Comparison of ENCODE assay signal across 24 mouse cellular contexts in the genomic region with DNA sequence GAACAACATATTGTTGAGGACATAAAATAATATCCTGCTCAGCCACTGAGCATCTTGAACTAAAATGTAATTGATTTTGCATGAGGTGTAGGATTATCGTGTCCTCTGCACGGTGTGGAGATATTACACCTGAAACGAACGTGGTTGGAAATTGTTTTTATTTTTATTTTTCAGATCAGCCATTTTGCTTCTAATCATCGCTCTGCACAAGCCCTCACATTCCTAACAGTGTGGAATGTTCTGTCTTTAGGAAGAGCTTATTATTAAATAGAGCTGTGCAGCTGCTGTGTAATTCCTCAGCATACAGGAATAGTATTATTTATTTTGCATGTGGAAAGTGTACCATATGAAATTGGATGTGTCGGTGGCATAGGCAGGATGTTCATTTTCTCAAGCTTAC.
DNase-seq lines count a peak whose midpoint lies in the region; ATAC-seq lines count a peak whose summit lies in the region.
"Had no signal": no experiment of that assay in that cellular context is flagged by ENCODE, and none has a peak within 500 bp of the region (broad histone marks: within the 10 kb centered on the region; RNA-seq: fewer than 3 reads in every experiment).

No protein-coding gene starts in this region.

- no peak for DNase-seq in forebrain, embryonic 14.5 days (ENCODE audit: low spot score)
- no peak for DNase-seq in forebrain, embryonic 10.5 days (ENCODE audit: extremely low spot score, low spot score)
- DNase-seq in midbrain, embryonic 10.5 days (ENCODE audit: low spot score) = no peak
- DNase-seq in adrenal gland, adult 18-20 months (ENCODE audit: low spot score in 2 of 2) = no peak
- DNase-seq: adrenal gland, postnatal 25 days; cerebellum, adult 11-12 months; cerebellum, postnatal 10 days; gastrocnemius, postnatal 10 days; heart, postnatal 14 days; kidney, postnatal 14 days; layer of hippocampus, adult 9-11 months; right cerebral cortex, postnatal 4 days; thymus, adult 18-20 months; thymus, postnatal 4 days had no signal

- 0 out of 2 replicates have a peak, but pooled peaks have one; percentile 17 for ATAC-seq in forebrain, embryonic 14.5 days
- 0 out of 2 replicates have a peak, but pooled peaks have one; percentile 31 for ATAC-seq in midbrain, embryonic 13.5 days
- 0 out of 2 replicates have a peak, but pooled peaks have one; percentile 35 for ATAC-seq in limb, embryonic 15.5 days (ENCODE audit: insufficient number of reproducible peaks, low FRiP score, low TSS enrichment, low read depth)
- peak; percentile 62; the same call in 1 of the 2 replicates for ATAC-seq in neural tube, embryonic 15.5 days (ENCODE audit: low FRiP score)
- ATAC-seq: intestine, postnatal 0 days; Patski had no signal

- no peaks in the 10 kb centered on the region for H3K9me3 ChIP-seq in forebrain, embryonic 14.5 days (replicated peaks; ENCODE audit: control insufficient read depth, low read length)
- H3K9me3 ChIP-seq in forebrain, embryonic 10.5 days = no peaks in the 10 kb centered on the region
- H3K9me3 ChIP-seq in midbrain, embryonic 13.5 days = no peaks in the 10 kb centered on the region
- no peaks in the 10 kb centered on the region for H3K9me3 ChIP-seq in midbrain, embryonic 10.5 days (replicated peaks)
- no peaks in the 10 kb centered on the region for H3K9me3 ChIP-seq in limb, embryonic 15.5 days
- H3K9me3 ChIP-seq in neural tube, embryonic 15.5 days (replicated peaks) = no peaks in the 10 kb centered on the region
- H3K9me3 ChIP-seq: embryonic facial prominence, embryonic 13.5 days; hindbrain, embryonic 10.5 days; lung, embryonic 15.5 days had no signal

- no peak overlapping the region for H3K27ac ChIP-seq in forebrain, embryonic 14.5 days (ENCODE audit: low read depth, low read length)
- no peak overlapping the region for H3K27ac ChIP-seq in forebrain, embryonic 10.5 days
- peak overlapping the region; percentile 60; the same call in 1 of the 2 replicates for H3K27ac ChIP-seq in midbrain, embryonic 13.5 days
- no peak overlapping the region for H3K27ac ChIP-seq in midbrain, embryonic 10.5 days (replicated peaks)
- no peak overlapping the region; the same call in 1 of the 2 replicates for H3K27ac ChIP-seq in limb, embryonic 15.5 days
- peak overlapping the region; percentile 48 for H3K27ac ChIP-seq in neural tube, embryonic 15.5 days (replicated peaks)
- H3K27ac ChIP-seq: embryonic facial prominence, embryonic 13.5 days; hindbrain, embryonic 10.5 days; lung, embryonic 15.5 days; stomach, postnatal 0 days had no signal

- no peaks in the 10 kb centered on the region for H3K36me3 ChIP-seq in forebrain, embryonic 14.5 days (ENCODE audit: control insufficient read depth, insufficient read depth, low read length)
- no peaks in the 10 kb centered on the region for H3K36me3 ChIP-seq in forebrain, embryonic 10.5 days (replicated peaks)
- H3K36me3 ChIP-seq in midbrain, embryonic 13.5 days = no peaks in the 10 kb centered on the region
- H3K36me3 ChIP-seq in midbrain, embryonic 10.5 days = no peaks in the 10 kb centered on the region
- H3K36me3 ChIP-seq in limb, embryonic 15.5 days = no peaks in the 10 kb centered on the region
- no peaks in the 10 kb centered on the region for H3K36me3 ChIP-seq in neural tube, embryonic 15.5 days
- H3K36me3 ChIP-seq: embryonic facial prominence, embryonic 13.5 days; hindbrain, embryonic 10.5 days; lung, embryonic 15.5 days had no signal

- H3K27me3 ChIP-seq in forebrain, embryonic 14.5 days (replicated peaks; ENCODE audit: control insufficient read depth, insufficient read depth, low read length) = no peaks in the 10 kb centered on the region
- peaks cover 4% of the 10 kb centered on the region; the same call in 1 of the 2 replicates for H3K27me3 ChIP-seq in forebrain, embryonic 10.5 days (ENCODE audit: poor library complexity, severe bottlenecking)
- peaks cover 11% of the 10 kb centered on the region for H3K27me3 ChIP-seq in midbrain, embryonic 13.5 days
- peaks cover 18% of the 10 kb centered on the region; the same call in 1 of the 2 replicates for H3K27me3 ChIP-seq in midbrain, embryonic 10.5 days (ENCODE audit: low read depth, poor library complexity, severe bottlenecking)
- no peaks in the 10 kb centered on the region for H3K27me3 ChIP-seq in limb, embryonic 15.5 days
- no peaks in the 10 kb centered on the region for H3K27me3 ChIP-seq in neural tube, embryonic 15.5 days (replicated peaks)
- H3K27me3 ChIP-seq: embryonic facial prominence, embryonic 13.5 days; lung, embryonic 15.5 days; Patski had no signal

- H3K4me3 ChIP-seq in forebrain, embryonic 14.5 days (ENCODE audit: low read depth, low read length) = no peak overlapping the region
- no peak overlapping the region for H3K4me3 ChIP-seq in forebrain, embryonic 10.5 days
- H3K4me3 ChIP-seq in midbrain, embryonic 13.5 days (replicated peaks) = no peak overlapping the region
- H3K4me3 ChIP-seq in midbrain, embryonic 10.5 days = no peak overlapping the region
- no peak overlapping the region for H3K4me3 ChIP-seq in limb, embryonic 15.5 days
- no peak overlapping the region for H3K4me3 ChIP-seq in neural tube, embryonic 15.5 days (replicated peaks)
- H3K4me3 ChIP-seq: embryonic facial prominence, embryonic 13.5 days; hindbrain, embryonic 10.5 days; lung, embryonic 15.5 days had no signal

- no peak overlapping the region for H3K4me2 ChIP-seq in forebrain, embryonic 14.5 days (ENCODE audit: low read length)
- no peak overlapping the region for H3K4me2 ChIP-seq in midbrain, embryonic 13.5 days (replicated peaks)
- no peak overlapping the region for H3K4me2 ChIP-seq in limb, embryonic 15.5 days
- H3K4me2 ChIP-seq in neural tube, embryonic 15.5 days = no peak overlapping the region
- H3K4me2 ChIP-seq: embryonic facial prominence, embryonic 13.5 days; liver, embryonic 11.5 days; lung, embryonic 15.5 days had no signal

- no peak overlapping the region for H3K9ac ChIP-seq in forebrain, embryonic 14.5 days (ENCODE audit: low read length)
- H3K9ac ChIP-seq in midbrain, embryonic 13.5 days (replicated peaks) = no peak overlapping the region
- no peak overlapping the region for H3K9ac ChIP-seq in limb, embryonic 15.5 days
- no peak overlapping the region for H3K9ac ChIP-seq in neural tube, embryonic 15.5 days (replicated peaks)
- H3K9ac ChIP-seq: embryonic facial prominence, embryonic 13.5 days; lung, embryonic 15.5 days had no signal

- 86% methylated on average over 6 of the region's 6 CpGs for WGBS in forebrain, embryonic 14.5 days
- WGBS in forebrain, embryonic 10.5 days = 95% methylated on average over 6 of the region's 6 CpGs
- WGBS in midbrain, embryonic 13.5 days = 69% methylated on average over 6 of the region's 6 CpGs
- WGBS in midbrain, embryonic 10.5 days = 95% methylated on average over 6 of the region's 6 CpGs
- WGBS in limb, embryonic 15.5 days = 72% methylated on average over 6 of the region's 6 CpGs
- WGBS in neural tube, embryonic 15.5 days = 55% methylated on average over 6 of the region's 6 CpGs

- peaks cover 7% of the 10 kb centered on the region for H3K4me1 ChIP-seq in forebrain, embryonic 14.5 days (ENCODE audit: control insufficient read depth, insufficient read depth, low read length)
- H3K4me1 ChIP-seq in forebrain, embryonic 10.5 days = peaks cover 20% of the 10 kb centered on the region
- H3K4me1 ChIP-seq in midbrain, embryonic 13.5 days (replicated peaks) = peaks cover 27% of the 10 kb centered on the region
- H3K4me1 ChIP-seq in midbrain, embryonic 10.5 days = peaks cover 25% of the 10 kb centered on the region
- H3K4me1 ChIP-seq in limb, embryonic 15.5 days = no peaks in the 10 kb centered on the region
- peaks cover 3% of the 10 kb centered on the region; the same call in 1 of the 2 replicates for H3K4me1 ChIP-seq in neural tube, embryonic 15.5 days
- H3K4me1 ChIP-seq: embryonic facial prominence, embryonic 13.5 days; lung, embryonic 15.5 days had no signal

Comparison
In these comparisons a context has a peak if more than half of its experiments do, and no peak if none do; other contexts are left out.
1. H3K27ac ChIP-seq: peak in midbrain, embryonic 13.5 days (single experiment) and neural tube, embryonic 15.5 days (single experiment); none in forebrain, embryonic 14.5 days (single experiment), forebrain, embryonic 10.5 days (single experiment), midbrain, embryonic 10.5 days (single experiment) and limb, embryonic 15.5 days (single experiment).
2. Peak in every context shown above with its lines, with median percentiles within 50 percentile points of each other: ATAC-seq.